Mouse (Mus musculus) layer of hippocampus, adult 8-10 months (tissue): ENCODE measurements around the gene Kif1bp. TPM values are rescaled to one million over a fixed set of nuclear protein-coding genes. Genes with fewer than 3 reads are reported as not detected.
"Not testable (repeated sequence)": the region's sequence is repeated elsewhere in the genome, so short reads cannot be mapped to it uniquely, and the experiment has no call there.

Source experiments
- DNase-seq, 2 experiments: peaks; one replicate each; pipeline ENCODE4 v3.0.0; 2022; ENCODE audit warnings: low spot score in 2 of 2
- total RNA-seq, 4 experiments: library from RNA; stranded (reverse); gene quantifications; 2 replicates each; pipeline ENCODE4 v1.2.4; 2022

Kif1bp gene
- total RNA-seq, 4 experiments from 2014 or later = 187 to 202 (median 195) TPM

- no peak for DNase-seq
These were observed 66.7 kb downstream of the Kif1bp start for GRCm38 (mm10) chr10:62511528-62511927.

GRCm38 (mm10) chr10:62509032-62509656, 69.1 kb downstream of the Kif1bp start:
- no peak for DNase-seq

GRCm38 (mm10) chr10:62508459-62508858, 69.8 kb downstream of the Kif1bp start:
- DNase-seq = no peak

- peak in 1 of 2 experiments; percentile 12 for DNase-seq
These were observed 70.5 kb downstream of the Kif1bp start for GRCm38 (mm10) chr10:62507591-62508308.

- no peak for DNase-seq
These were observed 71.2 kb downstream of the Kif1bp start for GRCm38 (mm10) chr10:62507071-62507470.

- no peak for DNase-seq
These were observed 72.2 kb downstream of the Kif1bp start for GRCm38 (mm10) chr10:62506019-62506556.

GRCm38 (mm10) chr10:62505224-62505983, 72.9 kb downstream of the Kif1bp start:
- no peak for DNase-seq

- no peak for DNase-seq
These were observed 74.2 kb downstream of the Kif1bp start for GRCm38 (mm10) chr10:62503836-62504628.

- DNase-seq = no peak
These were observed 74.9 kb downstream of the Kif1bp start for GRCm38 (mm10) chr10:62503353-62503752.

GRCm38 (mm10) chr10:62501951-62502350, 76.3 kb downstream of the Kif1bp start:
- no peak for DNase-seq

GRCm38 (mm10) chr10:62500916-62501615, 77.2 kb downstream of the Kif1bp start:
- no peak for DNase-seq

GRCm38 (mm10) chr10:62500088-62500915, 78.0 kb downstream of the Kif1bp start:
- peak; percentile 19 to 48 for DNase-seq

GRCm38 (mm10) chr10:62491681-62492080, 86.6 kb downstream of the Kif1bp start:
- DNase-seq = not testable (repeated sequence)

Other genes starting within 250 kb of the Kif1bp start
- gene Hk1, start 198.5 kb downstream of the Kif1bp start, total RNA-seq = 100 to 1,000 TPM; 306 to 330 (median 314) TPM
- 1 to 10 TPM; 3.2 to 6.4 (median 5.2) TPM for gene Hkdc1, start 156.0 kb downstream of the Kif1bp start, total RNA-seq
- 1 to 10 TPM in 3 of 4 experiments, under 1 TPM in 1; 0.92 to 1.2 (median 1.1) TPM for gene 4930507D05Rik, start 129.0 kb downstream of the Kif1bp start, total RNA-seq
- gene Supv3l1, start 128.7 kb downstream of the Kif1bp start, total RNA-seq = 10 to 100 TPM; 21.6 to 27.3 (median 26.8) TPM
- 10 to 100 TPM; 45.6 to 52.7 (median 50.1) TPM for gene Vps26a, start 91.7 kb downstream of the Kif1bp start, total RNA-seq
- 10 to 100 TPM in 2 of 4 experiments, 1 to 10 TPM in 2; 7.1 to 29.2 (median 16.0) TPM for gene Srgn, start 51.0 kb downstream of the Kif1bp start, total RNA-seq
- gene Ddx21, start 23.8 kb upstream of the Kif1bp start, total RNA-seq = 10 to 100 TPM; 21.2 to 28.9 (median 23.2) TPM
- 10 to 100 TPM; 79.4 to 94.0 (median 85.6) TPM for gene Ddx50, start 72.8 kb upstream of the Kif1bp start, total RNA-seq
- gene Stox1, start 147.7 kb upstream of the Kif1bp start, total RNA-seq = 1 to 10 TPM; 2.4 to 3.7 (median 2.5) TPM
- 10 to 100 TPM; 49.1 to 75.0 (median 62.9) TPM for gene Ccar1, start 213.8 kb upstream of the Kif1bp start, total RNA-seq